Mouse (Mus musculus) limb, embryonic 15.5 days (tissue): ENCODE data around the gene Gnmt. TPM values are rescaled to one million over a fixed set of nuclear protein-coding genes. Genes with fewer than 3 reads are reported as not detected.

Experiments used
- ATAC-seq: fragments of 200-750 bp; cut with Nextera tagmentation; 2 replicates; pipeline ENCODE4 v1.8.0; 2017; ENCODE audit warnings: low read depth, moderate TSS enrichment; ENCODE audit not compliant: insufficient number of reproducible peaks, low FRiP score, low TSS enrichment
- H3K27ac ChIP-seq: fragments of 300-500 bp; sonication (generic); 2 replicates; pipeline ENCODE4 v1.5.1; 2015; ENCODE audit warnings: moderate library complexity, mild to moderate bottlenecking, inconsistent platforms
- H3K27me3 ChIP-seq: fragments of 300-500 bp; sonication (generic); 2 replicates; pipeline ENCODE4 v1.6.1; 2015; ENCODE audit warnings: inconsistent platforms
- H3K36me3 ChIP-seq: fragments of 300-500 bp; sonication (generic); 2 replicates; pipeline ENCODE4 v1.6.1; 2015; ENCODE audit warnings: inconsistent platforms
- H3K4me1 ChIP-seq: fragments of 300-500 bp; sonication (generic); 2 replicates; pipeline ENCODE4 v1.6.1; 2015; ENCODE audit warnings: inconsistent platforms
- H3K4me2 ChIP-seq: fragments of 300-500 bp; sonication (generic); 2 replicates; pipeline ENCODE4 v1.6.1; 2015; ENCODE audit warnings: mild to moderate bottlenecking, inconsistent platforms
- H3K4me3 ChIP-seq: fragments of 300-500 bp; sonication (generic); 2 replicates; pipeline ENCODE4 v1.5.1; 2015; ENCODE audit warnings: mild to moderate bottlenecking, inconsistent platforms
- H3K9ac ChIP-seq: fragments of 300-500 bp; sonication (generic); 2 replicates; pipeline ENCODE4 v1.6.1; 2015; ENCODE audit warnings: inconsistent platforms
- H3K9me3 ChIP-seq: fragments of 300-500 bp; sonication (generic); 2 replicates; pipeline ENCODE4 v1.6.1; 2016; ENCODE audit warnings: inconsistent platforms
- WGBS: fragments of 180-500 bp; shearing (Covaris S2); methylation state at CpG from one replicate; pipeline ENCODE4 v1.1.7; 2015; 5-methylcytosine and 5-hydroxymethylcytosine counted together
- polyA plus RNA-seq: library from polyadenylated mRNA; unstranded; fragments of >200 nt; fragmentation: Nextera tagmentation; extraction: Ambion mirVana; gene quantifications from 2 replicates; pipeline ENCODE4 v1.2.1, GENCODE M21; 2015

The Gnmt gene
- polyA plus RNA-seq, 1 experiment from 2014 or later: 1.5 TPM

DNA sequence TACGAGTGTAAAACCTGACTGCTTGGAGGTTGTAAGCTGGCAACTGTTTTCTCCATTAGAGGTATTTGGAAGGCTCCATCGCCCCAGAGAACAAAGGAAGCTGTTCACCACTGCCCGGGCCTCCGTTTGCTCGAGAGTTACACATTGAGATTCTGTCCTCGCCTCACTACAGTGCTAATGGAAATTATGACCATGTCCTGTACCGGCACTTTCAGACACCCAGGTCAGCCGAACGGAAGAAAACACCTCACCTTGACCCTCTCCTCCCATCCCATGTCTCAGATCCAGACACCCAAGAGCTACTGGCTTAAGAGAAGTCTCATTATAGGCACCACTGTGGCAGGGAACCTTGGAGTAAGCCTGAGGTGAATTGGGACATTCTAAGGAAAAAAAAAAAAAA is 15.1 kb downstream of the Gnmt start:
- WGBS: 87% methylated on average over 9 of the region's 9 CpGs
- peaks cover 14% of the 10 kb centered on the region for H3K4me1 ChIP-seq
- ATAC-seq: no peak
- no peak overlapping the region for H3K9ac ChIP-seq
- peaks cover 42% of the 10 kb centered on the region for H3K36me3 ChIP-seq
- H3K9me3 ChIP-seq: no peaks in the 10 kb centered on the region
- H3K4me2 ChIP-seq: no peak overlapping the region
- no peak overlapping the region for H3K27ac ChIP-seq
- no peaks in the 10 kb centered on the region for H3K27me3 ChIP-seq
- no peak overlapping the region for H3K4me3 ChIP-seq

DNA sequence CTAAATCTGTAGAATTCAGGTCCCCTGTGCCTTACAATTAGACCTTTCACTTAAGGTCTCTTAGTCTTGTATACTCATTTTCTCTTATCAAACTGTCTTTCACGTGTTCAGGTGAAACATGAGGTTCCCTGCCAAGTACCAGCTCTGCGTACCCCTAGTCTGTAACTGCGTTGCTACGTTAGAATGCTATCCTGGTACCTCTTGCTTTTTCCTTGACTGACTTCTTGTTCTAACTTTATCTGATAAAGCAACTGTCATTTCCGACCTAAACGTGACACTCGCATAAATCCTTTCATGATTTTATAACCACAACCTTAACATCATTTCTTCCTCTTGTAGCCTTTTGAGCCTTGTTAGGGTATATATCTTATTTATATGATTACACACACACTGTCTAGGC is 16.5 kb downstream of the Gnmt start:
- no peak for ATAC-seq
- Histone ChIP-seq H3K27me3 (no peaks in the 10 kb centered on the region), H3K9ac (peak overlapping the region; percentile 90), H3K4me1 (peaks cover 14% of the 10 kb centered on the region), H3K4me2 (peak overlapping the region; percentile 90), H3K36me3 (peaks cover 34% of the 10 kb centered on the region), H3K9me3 (no peaks in the 10 kb centered on the region), H3K4me3 (peak overlapping the region; percentile 99), H3K27ac (0 out of 2 replicates have a peak overlapping the region, but pooled peaks have one; percentile 74)
- 65% methylated on average over 7 of the region's 7 CpGs for WGBS

DNA sequence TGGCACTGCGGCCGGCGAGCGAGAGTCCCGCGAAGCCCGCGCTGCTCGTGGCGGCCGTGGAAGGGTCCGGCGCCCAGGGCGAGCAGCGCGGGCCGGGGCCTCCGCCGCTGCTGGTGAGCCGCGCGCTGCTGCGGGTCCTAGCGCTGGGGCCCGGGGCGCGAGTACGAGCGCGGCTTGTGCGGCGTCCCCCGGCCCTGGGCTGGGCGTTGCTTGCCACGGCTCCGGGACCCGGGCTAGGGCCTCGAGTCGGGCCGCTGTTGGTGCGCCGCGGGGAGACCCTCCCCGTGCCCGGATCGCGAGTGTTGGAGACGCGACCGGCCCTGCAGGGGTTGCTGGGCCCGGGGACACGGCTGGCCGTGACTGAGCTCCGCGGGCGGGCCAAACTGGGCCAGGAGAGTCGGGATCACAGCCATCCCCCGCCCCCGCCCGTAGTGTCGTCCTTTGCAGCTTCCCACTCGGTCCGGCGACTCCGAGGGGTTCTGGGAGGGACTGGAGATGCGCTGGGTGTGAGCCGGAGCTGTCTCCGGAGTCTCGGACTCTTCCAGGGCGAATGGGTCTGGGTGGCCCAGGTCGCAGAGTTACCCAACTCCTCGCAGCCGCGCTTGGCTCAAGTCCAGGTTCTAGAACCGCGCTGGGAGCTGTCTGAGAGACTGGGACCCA is 17.2 kb downstream of the Gnmt start:
- Histone ChIP-seq H3K4me3 (peak overlapping the region; percentile 99), H3K4me1 (peaks cover 14% of the 10 kb centered on the region), H3K9me3 (no peaks in the 10 kb centered on the region), H3K27ac (peak overlapping the region; percentile 74), H3K9ac (peak overlapping the region; percentile 90), H3K36me3 (peaks cover 29% of the 10 kb centered on the region), H3K27me3 (no peaks in the 10 kb centered on the region), H3K4me2 (peak overlapping the region; percentile 90)
- peak; percentile 33; the same call in 1 of the 2 replicates for ATAC-seq
- under 1% methylated on average over 68 of the region's 76 CpGs for WGBS

DNA sequence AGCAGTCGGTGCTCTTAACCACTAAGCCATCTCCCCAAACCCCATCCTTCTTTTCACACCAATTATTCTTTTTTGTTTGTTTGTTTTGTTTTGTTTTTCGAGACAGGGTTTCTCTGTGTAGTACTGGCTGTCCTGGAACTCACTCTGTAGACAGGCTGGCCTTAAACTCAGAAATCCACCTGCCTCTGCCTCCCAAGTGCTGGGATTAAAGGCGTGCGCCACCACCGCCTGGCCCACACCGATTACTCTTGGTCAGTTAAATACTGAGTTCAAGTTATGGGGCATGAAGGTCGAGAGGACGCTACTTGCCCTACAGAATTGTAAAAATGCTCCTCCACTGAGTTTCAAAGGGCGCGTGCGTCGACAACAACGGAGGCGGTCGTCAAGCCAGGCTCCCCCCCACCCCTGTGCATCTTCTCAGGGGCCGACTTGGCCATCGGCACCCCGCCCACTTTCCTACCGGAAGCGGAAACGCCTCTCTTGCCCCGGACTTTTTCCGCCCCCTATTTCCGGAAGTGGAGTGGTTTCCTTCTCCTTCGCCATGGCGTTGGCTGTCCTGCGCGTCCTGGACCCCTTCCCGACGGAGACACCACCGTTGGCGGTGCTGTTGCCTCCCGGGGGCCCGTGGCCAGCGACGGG is 17.9 kb downstream of the Gnmt start, which contains the start of gene Pex6:
Gene Pex6, plus strand, starts transcription at position 505 of the 639 bp plus-strand sequence.
- 8% methylated on average over 36 of the region's 36 CpGs for WGBS
- H3K4me1 ChIP-seq: peaks cover 14% of the 10 kb centered on the region
- H3K27ac ChIP-seq: peak within 1 kb of the TSS; percentile 74
- no peaks in the 10 kb centered on the region for H3K9me3 ChIP-seq
- peak within 1 kb of the TSS; percentile 90 for H3K4me2 ChIP-seq
- H3K36me3 ChIP-seq: peaks cover 23% of the 10 kb centered on the region
- H3K27me3 ChIP-seq: no peaks in the 10 kb centered on the region
- H3K9ac ChIP-seq: peak within 1 kb of the TSS; percentile 90
- peak within 1 kb of the TSS; percentile 99 for H3K4me3 ChIP-seq
- ATAC-seq: peak; percentile 86

DNA sequence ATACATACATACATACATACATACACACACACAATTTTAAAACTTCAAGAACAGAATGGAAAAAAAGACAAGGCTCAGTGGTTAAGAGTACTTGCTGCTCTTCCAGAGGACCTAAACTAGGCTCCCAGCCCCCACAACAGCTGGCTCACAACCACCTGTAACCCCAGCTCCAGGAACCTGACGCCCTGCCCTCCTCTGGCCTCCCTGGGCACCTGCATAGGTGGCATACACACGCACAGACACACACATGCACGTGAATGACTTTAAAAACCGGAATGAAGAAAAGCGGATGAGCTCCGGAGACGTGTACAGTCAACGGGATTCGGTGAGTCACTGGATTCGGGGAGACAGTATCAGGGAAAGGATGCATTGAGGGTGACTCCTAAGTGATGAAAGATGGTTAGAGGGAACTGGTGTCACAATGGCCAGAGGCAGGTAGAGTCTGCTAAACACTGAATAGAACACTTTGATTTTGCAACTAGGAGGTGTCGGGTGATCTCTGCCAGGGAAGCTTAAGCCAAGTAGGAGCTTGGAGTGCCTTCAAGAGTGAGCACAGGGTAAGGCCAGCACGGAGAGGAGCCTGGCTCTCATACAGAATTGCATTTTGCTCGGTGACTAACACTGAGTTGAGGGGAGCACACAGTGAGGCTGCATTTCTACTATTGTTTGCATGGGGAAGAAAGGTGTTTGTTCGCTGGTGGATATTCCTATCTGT is 22.4 kb downstream of the Gnmt start:
- 88% methylated on average over 14 of the region's 14 CpGs for WGBS
- H3K4me1 ChIP-seq: peaks cover 31% of the 10 kb centered on the region
- H3K4me2 ChIP-seq: no peak overlapping the region
- no peaks in the 10 kb centered on the region for H3K27me3 ChIP-seq
- H3K27ac ChIP-seq: no peak overlapping the region
- H3K36me3 ChIP-seq: no peaks in the 10 kb centered on the region; the same call in 1 of the 2 replicates
- no peaks in the 10 kb centered on the region for H3K9me3 ChIP-seq
- no peak for ATAC-seq
- no peak overlapping the region for H3K9ac ChIP-seq
- no peak overlapping the region for H3K4me3 ChIP-seq

DNA sequence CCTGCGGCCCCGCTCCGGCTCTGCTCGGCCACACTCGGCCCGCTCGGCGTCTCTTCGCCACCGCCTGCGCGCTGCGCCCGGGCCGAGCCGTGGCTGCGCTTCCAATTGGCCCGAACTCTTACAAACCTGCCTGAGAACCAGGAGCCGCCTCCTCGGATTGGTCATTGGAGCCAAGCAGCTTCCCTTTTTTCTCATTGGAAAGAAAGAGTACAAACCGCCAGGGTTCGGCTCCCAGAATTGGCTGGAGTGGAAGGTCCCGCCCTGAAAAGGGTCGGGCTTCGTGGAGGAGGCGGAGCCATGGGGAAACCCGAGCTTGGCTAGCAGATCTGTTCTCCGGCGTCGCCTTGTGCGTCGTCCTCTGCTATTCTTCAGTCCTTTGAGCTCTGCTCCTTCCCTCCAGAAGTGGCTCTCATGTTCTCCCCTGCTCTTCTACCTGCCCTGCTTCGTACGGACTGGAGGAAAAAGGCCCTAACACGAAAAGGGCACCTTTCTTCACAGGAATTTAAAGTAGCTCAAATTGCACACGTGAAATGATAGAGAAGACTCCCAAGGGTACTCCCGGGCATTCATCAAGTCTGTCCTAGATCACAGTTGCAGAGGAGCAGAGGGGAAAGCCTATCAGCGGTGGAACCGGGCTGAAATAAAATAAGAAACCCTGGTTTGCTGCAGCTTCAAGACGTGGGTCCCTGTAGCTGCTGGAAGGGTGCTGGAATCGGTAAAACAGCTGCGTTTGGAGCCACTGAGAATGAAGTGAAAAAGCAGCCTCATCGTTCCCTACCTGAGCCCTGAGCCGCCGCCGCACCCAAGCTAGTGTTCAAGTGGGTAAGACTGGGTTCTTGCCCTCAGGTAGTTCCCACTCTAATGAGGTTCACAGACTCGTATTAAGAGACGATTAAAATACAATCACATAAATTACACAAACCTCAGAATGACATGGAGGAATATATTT is 23.8 kb downstream of the Gnmt start, which contains the start of gene Ppp2r5d:
Gene Ppp2r5d, minus strand, starts transcription at position 225 of the 949 bp plus-strand sequence.
- peak; percentile 92 for ATAC-seq
- H3K9ac ChIP-seq: peak within 1 kb of the TSS; percentile 86
- H3K4me2 ChIP-seq: peak within 1 kb of the TSS; percentile 69
- peaks cover 38% of the 10 kb centered on the region for H3K4me1 ChIP-seq
- peak within 1 kb of the TSS; percentile 97 for H3K4me3 ChIP-seq
- no peaks in the 10 kb centered on the region for H3K27me3 ChIP-seq
- H3K36me3 ChIP-seq: peaks cover 5% of the 10 kb centered on the region
- peak within 1 kb of the TSS; percentile 93 for H3K27ac ChIP-seq
- under 1% methylated on average over 48 of the region's 48 CpGs for WGBS
- H3K9me3 ChIP-seq: no peaks in the 10 kb centered on the region

DNA sequence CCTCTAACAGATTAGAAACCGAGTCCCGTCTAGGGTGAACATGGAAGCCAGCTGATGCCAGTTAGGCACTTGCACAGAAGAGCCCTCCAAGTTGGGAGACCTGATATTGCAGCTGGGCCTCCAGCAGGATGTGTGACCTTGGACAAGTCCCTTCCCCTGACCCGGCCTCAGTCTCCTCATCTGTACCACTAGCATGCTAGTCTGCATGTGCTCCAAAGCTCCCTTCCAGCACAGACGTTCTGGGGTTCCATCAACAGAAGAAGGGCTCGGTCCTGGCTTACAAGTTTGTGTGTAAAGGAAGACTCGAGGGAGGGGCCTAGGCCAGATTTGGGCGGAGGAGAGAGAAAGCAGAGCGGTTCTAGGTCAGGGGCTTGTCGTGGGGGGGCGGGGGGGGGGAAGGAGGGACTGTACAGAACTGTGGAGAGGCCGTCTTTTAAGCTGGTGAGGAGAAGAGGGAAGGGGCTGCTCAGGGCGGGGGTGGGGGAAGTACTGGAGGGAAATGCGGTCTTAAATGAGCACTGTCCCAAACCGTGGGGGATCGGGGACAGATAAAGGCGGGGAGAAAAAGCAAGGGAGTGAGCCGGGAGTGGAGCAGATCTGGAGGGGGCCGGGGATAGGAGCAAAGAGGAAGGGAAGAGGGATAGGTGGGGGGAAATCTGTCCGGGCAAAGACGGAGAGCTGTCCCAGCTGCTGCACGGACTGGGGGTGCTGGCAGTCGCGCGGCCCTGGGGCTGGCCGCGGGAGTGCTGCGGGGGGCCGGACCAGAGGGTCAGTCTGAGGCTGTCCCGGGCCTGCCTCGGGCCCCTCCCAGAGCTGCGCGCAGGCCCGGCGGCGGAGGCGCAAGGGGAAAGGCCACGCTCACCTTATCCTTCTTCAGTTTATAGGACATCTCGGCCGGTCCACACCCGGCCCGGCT is 24.7 kb downstream of the Gnmt start:
- peaks cover 38% of the 10 kb centered on the region for H3K4me1 ChIP-seq
- peak overlapping the region; percentile 97 for H3K4me3 ChIP-seq
- H3K4me2 ChIP-seq: peak overlapping the region; percentile 69
- H3K27me3 ChIP-seq: no peaks in the 10 kb centered on the region
- H3K27ac ChIP-seq: peak overlapping the region; percentile 93
- H3K9me3 ChIP-seq: no peaks in the 10 kb centered on the region
- H3K9ac ChIP-seq: peak overlapping the region; percentile 86
- H3K36me3 ChIP-seq: peaks cover 14% of the 10 kb centered on the region
- 4% methylated on average over 37 of the region's 41 CpGs for WGBS
- ATAC-seq: peak; percentile 59; the same call in 1 of the 2 replicates

DNA sequence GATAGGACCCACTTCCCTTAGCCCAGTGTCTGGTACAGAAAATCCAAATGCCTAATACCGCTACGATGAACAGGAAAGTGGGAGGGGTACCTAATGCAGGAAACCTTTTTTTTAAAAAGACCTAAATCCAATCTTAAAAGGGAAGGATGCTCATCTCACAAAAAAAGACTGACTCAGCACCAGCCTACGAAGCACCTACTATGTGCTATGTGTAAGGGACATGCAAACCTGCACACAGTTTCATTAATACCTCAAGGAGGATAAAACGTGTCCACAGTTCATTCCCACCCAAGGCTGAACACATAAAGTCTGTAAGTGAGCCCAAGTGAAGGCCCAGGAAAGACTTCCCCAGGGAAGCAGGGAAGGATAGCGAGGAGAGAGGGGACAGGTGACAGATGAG is 26.5 kb downstream of the Gnmt start:
- ATAC-seq: no peak
- no peak overlapping the region for H3K27ac ChIP-seq
- peaks cover 38% of the 10 kb centered on the region for H3K4me1 ChIP-seq
- H3K36me3 ChIP-seq: peaks cover 22% of the 10 kb centered on the region
- H3K9ac ChIP-seq: 0 out of 2 replicates have a peak overlapping the region, but pooled peaks have one; percentile 20
- whole genome bisulfite sequencing: 87% methylated on average over 5 of the region's 5 CpGs
- no peaks in the 10 kb centered on the region for H3K27me3 ChIP-seq
- no peaks in the 10 kb centered on the region for H3K9me3 ChIP-seq
- no peak overlapping the region for H3K4me2 ChIP-seq
- H3K4me3 ChIP-seq: no peak overlapping the region

DNA sequence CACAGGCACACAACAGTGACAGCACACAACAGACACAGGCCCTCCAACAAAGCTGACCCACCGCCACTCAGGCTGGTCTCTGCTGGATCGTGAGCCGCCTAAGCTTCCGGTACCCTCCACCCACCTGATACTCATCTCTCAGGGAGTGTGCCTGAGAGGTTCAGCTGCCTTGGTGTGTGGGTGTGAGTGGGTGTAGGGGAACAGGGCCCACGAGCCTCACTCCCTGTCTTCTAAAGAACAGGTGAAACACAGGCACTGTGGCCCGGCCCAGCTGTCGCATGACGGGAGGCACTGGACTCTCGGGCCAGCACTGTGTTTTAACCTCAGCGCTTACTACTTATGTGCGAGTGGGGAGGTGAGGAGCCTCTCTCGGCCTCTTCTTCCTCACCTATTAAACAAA is 26.9 kb downstream of the Gnmt start:
- Histone ChIP-seq H3K4me1 (peaks cover 38% of the 10 kb centered on the region), H3K9me3 (no peaks in the 10 kb centered on the region), H3K4me2 (no peak overlapping the region), H3K36me3 (peaks cover 22% of the 10 kb centered on the region), H3K9ac (no peak overlapping the region), H3K4me3 (no peak overlapping the region), H3K27me3 (no peaks in the 10 kb centered on the region), H3K27ac (no peak overlapping the region)
- no peak for ATAC-seq
- 80% methylated on average over 12 of the region's 12 CpGs for WGBS

DNA sequence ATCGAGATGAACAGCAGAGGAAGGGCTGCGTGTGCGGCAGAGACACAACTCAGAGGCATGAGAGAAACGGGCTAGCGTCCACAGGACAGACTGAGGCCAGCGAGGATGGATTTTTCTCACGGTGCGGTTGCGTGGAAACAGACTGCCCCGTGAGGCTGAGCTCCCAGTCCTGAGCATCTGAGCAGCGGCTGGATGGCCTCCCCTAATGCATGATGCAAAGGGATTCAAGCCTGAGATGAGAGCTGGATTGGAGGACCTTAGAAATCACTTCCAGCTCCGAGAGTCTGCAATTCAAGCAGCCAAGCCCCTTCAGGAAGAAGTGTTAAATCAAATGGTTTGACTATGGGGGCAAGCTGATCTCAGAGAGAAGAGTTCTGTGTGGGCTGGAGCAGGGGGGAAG is 27.5 kb downstream of the Gnmt start:
- no peak for ATAC-seq
- Histone ChIP-seq H3K4me3 (no peak overlapping the region), H3K4me1 (peaks cover 38% of the 10 kb centered on the region), H3K4me2 (0 out of 2 replicates have a peak overlapping the region, but pooled peaks have one; percentile 3), H3K27ac (peak overlapping the region; percentile 22; the same call in 1 of the 2 replicates), H3K27me3 (no peaks in the 10 kb centered on the region), H3K9me3 (no peaks in the 10 kb centered on the region), H3K9ac (no peak overlapping the region), H3K36me3 (peaks cover 23% of the 10 kb centered on the region)
- WGBS: 83% methylated on average over 12 of the region's 12 CpGs
